In genomic region chr2:167942199-167942925, GRCm38 (mm10) we compare ENCODE assay signal across 8 mouse cellular contexts. TPM values are rescaled to one million over a fixed set of nuclear protein-coding genes. Genes with fewer than 3 reads are reported as not detected.
DNase-seq lines count a peak whose midpoint lies in the region; ATAC-seq and TF ChIP-seq lines count a peak whose summit lies in the region.

No protein-coding gene starts in this region.

- WGBS in hindbrain, embryonic 13.5 days, result 26% methylated on average over 8 of the region's 8 CpGs
- WGBS in stomach, embryonic 16.5 days, result 23% methylated on average over 8 of the region's 8 CpGs

- peak; percentile 71; the same call in 1 of the 2 replicates for ATAC-seq in hindbrain, embryonic 13.5 days (ENCODE audit: low FRiP score)
- ATAC-seq in megakaryocyte progenitor cell, adult 5-6 weeks (replicated peaks; ENCODE audit: poor library complexity), result peak; percentile 9; the same call in 1 of the 2 replicates
- ATAC-seq in stomach, embryonic 16.5 days (ENCODE audit: insufficient read depth, low FRiP score), result peak; percentile 68; the same call in 1 of the 2 replicates

- TF ChIP-seq POLR2A in brain, embryonic 14.5 days (IDR thresholded peaks at IDR 0.05; ENCODE audit: borderline replicate concordance, extremely low read depth, insufficient read depth, insufficient read length, poor library complexity, severe bottlenecking), result no peak

- no peaks in the 10 kb centered on the region for H3K36me3 ChIP-seq in hindbrain, embryonic 13.5 days
- no peaks in the 10 kb centered on the region for H3K36me3 ChIP-seq in stomach, embryonic 16.5 days (ENCODE audit: control insufficient read depth, insufficient read depth, low read length)

- H3K9ac ChIP-seq in hindbrain, embryonic 13.5 days, result peak overlapping the region; percentile 14; the same call in 1 of the 2 replicates
- peak overlapping the region; percentile 44 for H3K9ac ChIP-seq in stomach, embryonic 16.5 days (ENCODE audit: low read length)

- no peaks in the 10 kb centered on the region for H3K27me3 ChIP-seq in hindbrain, embryonic 13.5 days
- H3K27me3 ChIP-seq in stomach, embryonic 16.5 days (ENCODE audit: control insufficient read depth, insufficient read depth, low read length), result no peaks in the 10 kb centered on the region

- peak overlapping the region; percentile 19; the same call in 1 of the 2 replicates for H3K4me2 ChIP-seq in hindbrain, embryonic 13.5 days
- H3K4me2 ChIP-seq in stomach, embryonic 16.5 days (ENCODE audit: low read depth, low read length), result peak overlapping the region; percentile 30; the same call in 1 of the 2 replicates

- peak overlapping the region; percentile 83 for H3K27ac ChIP-seq in hindbrain, embryonic 13.5 days
- peak overlapping the region; percentile 84 for H3K27ac ChIP-seq in stomach, embryonic 16.5 days (ENCODE audit: low read length)

- no peak overlapping the region for H3K4me3 ChIP-seq in hindbrain, embryonic 13.5 days
- H3K4me3 ChIP-seq in stomach, embryonic 16.5 days (replicated peaks; ENCODE audit: low read length), result no peak overlapping the region

- peaks cover 86% of the 10 kb centered on the region for H3K4me1 ChIP-seq in hindbrain, embryonic 13.5 days (replicated peaks)
- H3K4me1 ChIP-seq in stomach, embryonic 16.5 days (ENCODE audit: control insufficient read depth, insufficient read depth, low read length), result peaks cover 52% of the 10 kb centered on the region

- no peaks in the 10 kb centered on the region for H3K9me3 ChIP-seq in hindbrain, embryonic 13.5 days
- H3K9me3 ChIP-seq in stomach, embryonic 16.5 days (replicated peaks; ENCODE audit: control insufficient read depth, low read length), result no peaks in the 10 kb centered on the region

- DNase-seq in layer of hippocampus, adult 11-12 months (ENCODE audit: low spot score), result peak; percentile 70
- DNase-seq in layer of hippocampus, postnatal 25 days (ENCODE audit: extremely low spot score in 1 of 2, low spot score in 1 of 2), result no peak
- peak; percentile 92 for DNase-seq in brain, embryonic 14.5 days (ENCODE audit: low read depth)
- peak; percentile 45 to 50 for DNase-seq in frontal cortex, postnatal 25 days (ENCODE audit: low spot score in 2 of 2)
- DNase-seq in left cerebral cortex, adult 18-20 months (ENCODE audit: low spot score in 2 of 2), result peak; percentile 69 to 82

- TF ChIP-seq CTCF in brain, embryonic 14.5 days (IDR thresholded peaks at IDR 0.05; ENCODE audit: borderline replicate concordance, extremely low read depth, insufficient read depth, insufficient read length), result no peak

RNA-seq across cellular contexts. Expression of gene Ptpn1, which starts 10.5 kb away (rescaled TPM):
- 10 to 100 TPM; 62.5 to 63.8 TPM for total RNA-seq in layer of hippocampus, postnatal 25 days (2021)
- 60.2 and 62.4 TPM in 2 replicates for polyA plus RNA-seq in brain, embryonic 14.5 days (2012; rRNA removed)
- polyA plus RNA-seq in hindbrain, embryonic 13.5 days (2015; fragmentation: Nextera tagmentation; extraction: Ambion mirVana), result 96.3 and 98.0 TPM in 2 replicates
- total RNA-seq in left cerebral cortex, adult 18-20 months (2021), result 10 to 100 TPM; 60.8 to 62.7 TPM
- 13.8 and 15.8 TPM in 2 replicates for total RNA-seq in megakaryocyte progenitor cell, adult 5-6 weeks (2015)
- 58.4 and 65.8 TPM in 2 replicates for total RNA-seq in megakaryocyte progenitor cell, adult 5-6 weeks (2017)
- 49.5 and 51.3 TPM in 2 replicates for polyA plus RNA-seq in stomach, embryonic 16.5 days (2015; fragmentation: Nextera tagmentation; extraction: Ambion mirVana)

Comparison
In these comparisons a context has a peak if more than half of its experiments do, and no peak if none do; other contexts are left out.
1. DNase-seq: peak in layer of hippocampus, adult 11-12 months (single experiment), brain, embryonic 14.5 days (single experiment), frontal cortex, postnatal 25 days (2 of 2) and left cerebral cortex, adult 18-20 months (2 of 2); none in layer of hippocampus, postnatal 25 days (0 of 2).
2. ATAC-seq: peak in every context shown above with its lines; median percentile 71 in hindbrain, embryonic 13.5 days; 68 in stomach, embryonic 16.5 days; 9 in megakaryocyte progenitor cell, adult 5-6 weeks.